Mouse (Mus musculus) kidney, embryonic 15.5 days (tissue): Measurements from ENCODE around the gene Pp2d1. TPM values are rescaled to one million over a fixed set of nuclear protein-coding genes. Genes with fewer than 3 reads are reported as not detected.

Source experiments
- ATAC-seq: fragments of 200-750 bp; cut with Nextera tagmentation; replicated peaks from 2 replicates; pipeline ENCODE4 v1.8.0; 2017; ENCODE audit warnings: moderate TSS enrichment; ENCODE audit not compliant: low FRiP score
- H3K27ac ChIP-seq: fragments of 300-500 bp; sonication (generic); 2 replicates; pipeline ENCODE4 v1.5.1; 2015; ENCODE audit warnings: mild to moderate bottlenecking, inconsistent platforms
- H3K27me3 ChIP-seq: fragments of 300-500 bp; sonication (generic); 2 replicates; pipeline ENCODE4 v1.6.1; 2015; ENCODE audit warnings: inconsistent platforms
- H3K36me3 ChIP-seq: fragments of 300-500 bp; sonication (generic); 2 replicates; pipeline ENCODE4 v1.6.1; 2015; ENCODE audit warnings: inconsistent platforms
- H3K4me1 ChIP-seq: fragments of 300-500 bp; sonication (generic); 2 replicates; pipeline ENCODE4 v1.6.1; 2015; ENCODE audit warnings: inconsistent platforms
- H3K4me2 ChIP-seq: fragments of 300-500 bp; sonication (generic); 2 replicates; pipeline ENCODE4 v1.6.1; 2015; ENCODE audit warnings: moderate library complexity, mild to moderate bottlenecking, inconsistent platforms
- H3K4me3 ChIP-seq: fragments of 300-500 bp; sonication (generic); replicated peaks from 2 replicates; pipeline ENCODE4 v1.5.1; 2015; ENCODE audit warnings: mild to moderate bottlenecking, inconsistent platforms
- H3K9ac ChIP-seq: fragments of 300-500 bp; sonication (generic); 2 replicates; pipeline ENCODE4 v1.6.1; 2015; ENCODE audit warnings: mild to moderate bottlenecking, inconsistent platforms
- H3K9me3 ChIP-seq: fragments of 300-500 bp; sonication (generic); replicated peaks from 2 replicates; pipeline ENCODE4 v1.6.1; 2016; ENCODE audit warnings: inconsistent platforms
- WGBS: fragments of 180-500 bp; shearing (Covaris S2); methylation state at CpG from one replicate; pipeline ENCODE4 v1.1.7; 2015; ENCODE audit warnings: mixed read lengths; 5-methylcytosine and 5-hydroxymethylcytosine counted together
- polyA plus RNA-seq: library from polyadenylated mRNA; unstranded; fragments of >200 nt; fragmentation: Nextera tagmentation; extraction: Ambion mirVana; gene quantifications from 2 replicates; pipeline ENCODE4 v1.2.1, GENCODE M21; 2015

Gene Pp2d1
- polyA plus RNA-seq, 1 experiment from 2014 or later: 0.17 TPM

DNA sequence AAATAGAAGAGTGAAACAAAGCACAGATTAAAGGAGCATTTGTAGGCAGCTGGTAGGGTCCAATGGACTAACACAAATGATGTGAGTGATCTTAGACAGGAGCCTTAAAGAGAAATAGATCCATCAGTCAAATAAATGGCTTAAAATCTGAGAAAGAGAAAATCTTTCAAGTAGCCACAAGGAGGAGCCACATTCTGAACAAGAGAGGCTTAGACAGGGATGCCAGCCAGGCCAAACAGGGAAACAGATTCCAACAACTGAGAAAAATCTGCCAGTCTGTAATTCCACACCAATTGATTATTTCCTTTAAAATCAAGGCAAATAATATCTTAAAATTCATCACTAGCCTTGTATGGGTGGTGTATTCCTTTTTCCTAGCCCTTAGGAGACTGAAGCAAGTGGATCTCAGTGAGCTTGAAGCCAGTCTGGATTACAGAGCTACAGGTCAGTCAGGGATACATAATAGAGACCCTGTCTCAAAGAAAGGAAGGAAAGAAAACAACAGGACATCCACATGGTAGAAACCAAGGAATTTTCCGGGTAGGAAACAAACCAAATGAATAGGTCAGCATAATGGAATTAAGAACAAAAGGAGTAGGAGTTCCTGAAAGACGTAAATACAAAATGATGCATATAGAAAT, 26.8 kb downstream of the Pp2d1 start:
- 0 out of 2 replicates have a peak, but pooled peaks have one; percentile 46 for ATAC-seq
- H3K4me2 ChIP-seq: no peak overlapping the region
- H3K9me3 ChIP-seq: no peaks in the 10 kb centered on the region
- no peak overlapping the region for H3K27ac ChIP-seq
- no peak overlapping the region for H3K9ac ChIP-seq
- no peak overlapping the region for H3K4me3 ChIP-seq
- H3K4me1 ChIP-seq: no peaks in the 10 kb centered on the region
- peaks cover 18% of the 10 kb centered on the region for H3K36me3 ChIP-seq
- 85% methylated on average over 2 of the region's 2 CpGs for WGBS
- H3K27me3 ChIP-seq: no peaks in the 10 kb centered on the region

DNA sequence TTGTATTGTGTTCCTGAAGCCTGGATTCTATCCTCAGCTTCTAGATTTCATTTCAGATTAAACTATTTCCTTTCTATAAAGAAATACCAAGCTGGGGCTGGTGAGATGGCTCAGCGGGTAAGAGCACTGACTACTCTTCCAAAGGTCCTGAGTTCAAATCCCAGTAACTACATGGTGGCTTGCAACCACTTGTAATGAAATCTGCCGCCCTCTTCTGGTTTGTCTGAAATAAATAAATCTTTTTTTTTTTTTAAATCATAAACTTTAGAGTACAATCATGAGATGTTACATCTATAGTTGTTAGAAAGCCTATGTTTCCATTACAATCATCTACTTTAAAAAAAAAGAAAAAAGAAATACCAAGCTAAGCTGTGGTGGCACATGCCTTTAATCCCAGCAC, 36.3 kb downstream of the Pp2d1 start:
- no peak overlapping the region for H3K4me3 ChIP-seq
- H3K36me3 ChIP-seq: peaks cover 67% of the 10 kb centered on the region
- 97% methylated on average over 2 of the region's 2 CpGs for WGBS
- no peak for ATAC-seq
- H3K27ac ChIP-seq: no peak overlapping the region
- no peaks in the 10 kb centered on the region for H3K9me3 ChIP-seq
- no peak overlapping the region for H3K9ac ChIP-seq
- H3K4me2 ChIP-seq: no peak overlapping the region
- H3K4me1 ChIP-seq: no peaks in the 10 kb centered on the region
- H3K27me3 ChIP-seq: no peaks in the 10 kb centered on the region

DNA sequence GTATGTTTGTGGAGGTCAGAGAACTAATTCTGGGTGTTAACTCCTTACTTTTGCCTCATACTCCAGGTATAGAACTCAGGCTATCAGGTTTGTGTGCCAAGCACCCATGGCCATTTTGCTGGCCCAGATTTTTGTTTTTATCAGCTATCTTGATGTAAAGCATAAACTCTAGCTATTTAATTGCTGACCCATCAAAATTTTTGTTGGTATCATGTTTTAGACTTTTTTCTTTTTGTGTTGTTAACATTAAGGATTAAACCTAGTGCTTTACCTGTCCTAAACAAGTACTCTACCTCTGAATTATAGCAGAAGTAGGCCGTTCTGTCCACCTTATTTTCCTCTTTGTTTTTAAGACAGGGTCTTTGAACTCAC, 50.3 kb downstream of the Pp2d1 start:
- Histone ChIP-seq H3K4me1 (no peaks in the 10 kb centered on the region), H3K36me3 (peaks cover 69% of the 10 kb centered on the region), H3K9ac (no peak overlapping the region), H3K9me3 (no peaks in the 10 kb centered on the region), H3K27me3 (no peaks in the 10 kb centered on the region), H3K4me2 (no peak overlapping the region), H3K4me3 (no peak overlapping the region), H3K27ac (no peak overlapping the region)
- WGBS: 95% methylated on average over 1 of the region's 1 CpGs
- no peak for ATAC-seq

DNA sequence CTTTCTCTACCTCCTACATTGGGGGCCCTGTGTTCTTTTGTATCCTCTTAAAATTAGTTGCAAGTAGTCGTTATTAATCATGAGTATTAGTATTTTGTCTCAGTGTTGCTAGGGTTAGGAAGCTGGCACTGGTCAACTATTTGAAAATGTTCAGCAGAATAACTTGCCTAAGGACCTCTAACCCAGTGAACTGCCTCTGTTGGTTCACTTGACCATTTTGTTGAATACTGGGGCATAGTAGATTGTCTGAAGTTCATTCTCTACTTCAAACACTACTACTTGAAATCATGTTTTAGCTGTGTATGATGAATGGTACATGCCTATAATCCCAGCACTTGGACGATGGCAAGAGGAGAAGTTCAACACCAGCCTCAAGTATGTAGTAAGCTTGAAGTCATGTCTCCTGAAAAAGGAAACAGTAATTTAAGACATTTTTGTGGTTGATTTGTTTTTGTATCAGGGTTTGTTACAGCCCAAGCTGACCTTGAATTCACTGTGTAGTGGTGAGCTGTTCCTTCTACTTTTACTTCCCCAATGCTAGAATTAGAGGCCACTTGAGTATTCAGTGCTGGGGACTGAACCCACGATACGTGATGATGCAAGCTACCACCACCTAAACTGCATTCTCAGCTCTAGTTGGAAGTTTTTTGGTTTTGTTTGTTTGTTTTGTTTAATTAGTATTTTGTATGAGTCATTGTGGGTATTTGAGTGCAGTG, 50.8 kb downstream of the Pp2d1 start:
- no peak for ATAC-seq
- no peaks in the 10 kb centered on the region for H3K27me3 ChIP-seq
- H3K27ac ChIP-seq: no peak overlapping the region
- peaks cover 69% of the 10 kb centered on the region for H3K36me3 ChIP-seq
- no peak overlapping the region for H3K4me3 ChIP-seq
- no peak overlapping the region for H3K9ac ChIP-seq
- H3K4me2 ChIP-seq: no peak overlapping the region
- H3K4me1 ChIP-seq: no peaks in the 10 kb centered on the region
- 86% methylated on average over 4 of the region's 4 CpGs for WGBS
- no peaks in the 10 kb centered on the region for H3K9me3 ChIP-seq

DNA sequence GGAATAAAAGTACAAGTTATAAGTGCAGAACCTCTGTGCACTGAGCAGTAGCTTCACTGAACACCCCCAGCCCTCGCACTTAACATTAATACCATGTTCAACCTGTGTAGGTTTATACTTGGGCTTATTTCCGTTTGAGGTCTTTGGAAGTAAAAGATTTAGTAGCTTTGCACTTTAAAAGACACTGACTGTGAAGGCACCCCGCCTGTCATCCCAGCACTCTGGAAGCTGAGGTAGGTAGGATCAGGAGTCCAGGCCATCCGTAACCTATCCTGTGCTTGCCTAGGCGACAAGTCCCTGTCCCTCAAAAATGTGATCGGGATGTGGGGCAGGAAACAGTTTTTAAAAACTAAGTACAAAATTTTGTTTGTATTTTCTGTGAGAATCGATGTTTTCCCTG, 58.8 kb downstream of the Pp2d1 start:
- 44% methylated on average over 7 of the region's 7 CpGs for WGBS
- Histone ChIP-seq H3K4me2 (peak overlapping the region; percentile 69), H3K9ac (peak overlapping the region; percentile 96), H3K27me3 (no peaks in the 10 kb centered on the region), H3K4me3 (peak overlapping the region; percentile 96), H3K36me3 (peaks cover 14% of the 10 kb centered on the region), H3K27ac (no peak overlapping the region), H3K4me1 (peaks cover 15% of the 10 kb centered on the region), H3K9me3 (no peaks in the 10 kb centered on the region)
- no peak for ATAC-seq

DNA sequence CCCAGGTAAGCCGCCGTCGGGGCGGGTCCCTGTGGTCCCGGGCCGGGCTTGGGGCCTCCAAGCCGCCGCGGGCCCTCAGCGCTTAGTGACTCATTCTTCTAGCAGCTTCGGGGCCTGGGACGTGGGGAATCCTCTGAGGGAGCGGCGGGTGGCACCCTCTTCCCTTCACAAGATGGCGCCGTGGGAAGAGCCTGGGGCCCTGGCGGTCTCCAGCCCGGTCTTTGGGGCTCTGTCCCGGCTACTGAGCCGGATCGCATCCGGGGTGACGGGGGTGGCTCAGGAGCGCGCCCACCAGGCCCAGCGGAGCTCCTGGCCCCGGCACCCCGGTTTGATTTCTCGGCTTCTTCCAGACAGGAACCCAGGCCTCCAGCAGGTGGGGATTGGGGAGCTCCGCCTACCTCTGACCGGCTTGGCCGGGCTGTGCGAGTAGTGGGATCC, 59.6 kb downstream of the Pp2d1 start:
- Histone ChIP-seq H3K4me1 (peaks cover 15% of the 10 kb centered on the region), H3K4me2 (peak overlapping the region; percentile 69), H3K9me3 (no peaks in the 10 kb centered on the region), H3K36me3 (peaks cover 7% of the 10 kb centered on the region), H3K4me3 (peak overlapping the region; percentile 96), H3K27ac (peak overlapping the region; percentile 99), H3K27me3 (no peaks in the 10 kb centered on the region), H3K9ac (peak overlapping the region; percentile 96)
- peak; percentile 12 for ATAC-seq
- WGBS: under 1% methylated on average over 32 of the region's 33 CpGs

DNA sequence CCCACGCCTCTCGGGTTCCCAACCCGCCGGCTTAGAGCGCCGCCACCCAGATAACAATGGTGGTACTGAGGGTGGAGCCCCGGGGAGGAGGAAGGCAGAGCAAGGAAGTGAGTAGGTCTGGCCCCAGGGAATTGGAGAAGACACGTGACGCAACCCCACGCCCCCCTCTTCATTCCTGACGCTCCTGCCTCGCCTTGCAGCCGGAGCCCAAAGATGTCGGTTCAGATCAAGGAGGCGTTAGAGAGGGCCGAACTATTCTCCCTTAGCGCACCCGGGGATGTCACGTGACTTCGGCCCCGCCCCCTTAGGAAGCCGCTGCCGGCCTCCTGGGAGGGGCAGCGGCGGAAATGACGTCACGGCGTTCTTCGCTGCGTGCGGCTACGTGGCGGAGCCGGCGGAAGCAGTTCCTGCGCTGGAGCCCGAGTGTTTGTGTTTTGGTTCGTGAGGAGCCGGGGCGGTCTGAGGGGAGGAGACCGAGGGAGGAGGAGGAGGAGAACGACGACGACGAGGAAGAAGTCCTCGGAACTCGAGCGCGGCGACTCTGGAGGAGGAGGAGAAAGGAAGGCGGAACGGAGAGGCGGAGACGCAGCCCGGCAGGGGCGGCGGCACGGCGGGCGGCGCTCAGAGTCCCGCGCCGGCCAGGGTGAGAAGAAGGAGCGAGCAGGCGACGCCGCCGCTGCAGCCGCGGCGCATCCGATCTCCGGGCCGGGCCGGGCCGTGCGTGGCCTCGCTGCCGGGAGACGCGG, 60.2 kb downstream of the Pp2d1 start, which contains the start of gene Rab5a:
Rab5a (plus strand) TSS at position 377 of the 746 bp plus-strand sequence.
- Histone ChIP-seq H3K9ac (peak within 1 kb of the TSS; percentile 96), H3K9me3 (no peaks in the 10 kb centered on the region), H3K4me1 (peaks cover 15% of the 10 kb centered on the region), H3K27me3 (no peaks in the 10 kb centered on the region), H3K4me3 (peak within 1 kb of the TSS; percentile 96), H3K36me3 (peaks cover 3% of the 10 kb centered on the region; the same call in 1 of the 2 replicates), H3K27ac (peak within 1 kb of the TSS; percentile 99), H3K4me2 (peak within 1 kb of the TSS; percentile 69)
- WGBS: under 1% methylated on average over 82 of the region's 82 CpGs
- ATAC-seq: peak; percentile 98

DNA sequence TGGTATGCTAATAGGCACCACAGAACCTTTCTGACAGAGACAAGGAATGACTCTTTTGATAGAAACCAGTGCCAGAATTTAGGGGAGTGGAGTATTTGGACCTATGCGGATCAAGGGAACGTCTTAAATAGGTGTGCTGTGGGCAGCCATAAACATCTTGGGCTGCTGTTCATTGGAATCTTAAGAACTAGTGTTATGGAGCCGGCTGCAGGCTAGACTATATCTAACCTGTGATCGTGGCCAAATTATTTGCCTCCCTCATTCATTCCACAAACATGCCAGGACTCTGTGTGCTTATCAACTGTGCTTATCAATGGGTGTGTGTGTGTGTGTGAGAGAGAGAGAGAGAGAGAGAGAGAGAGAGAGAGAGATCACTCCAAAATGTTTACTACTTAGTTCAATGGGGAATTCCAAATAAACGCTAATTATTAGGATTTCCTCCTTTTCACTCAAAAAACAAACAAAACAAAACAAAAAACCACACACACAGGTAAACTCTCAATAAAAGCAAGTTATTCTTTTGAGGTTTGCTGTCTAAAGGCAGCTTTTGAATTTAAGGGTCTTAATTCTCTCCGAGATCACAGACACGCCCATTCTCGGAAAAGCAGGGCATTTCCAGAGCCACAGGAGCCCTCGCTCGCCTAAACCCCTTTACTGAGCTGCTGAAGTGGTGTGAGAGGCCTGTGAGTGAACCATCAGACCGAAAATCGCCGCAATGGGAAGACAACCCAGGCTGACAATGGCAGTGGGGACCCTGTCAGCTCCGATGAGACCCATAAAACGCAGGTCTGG, 61.0 kb downstream of the Pp2d1 start:
- peak overlapping the region; percentile 99 for H3K27ac ChIP-seq
- no peaks in the 10 kb centered on the region for H3K36me3 ChIP-seq
- peak overlapping the region; percentile 72 for H3K9ac ChIP-seq
- ATAC-seq: no peak
- peak overlapping the region; percentile 69 for H3K4me2 ChIP-seq
- 8% methylated on average over 15 of the region's 15 CpGs for whole genome bisulfite sequencing
- H3K27me3 ChIP-seq: no peaks in the 10 kb centered on the region
- peak overlapping the region; percentile 96 for H3K4me3 ChIP-seq
- peaks cover 15% of the 10 kb centered on the region for H3K4me1 ChIP-seq
- H3K9me3 ChIP-seq: no peaks in the 10 kb centered on the region

DNA sequence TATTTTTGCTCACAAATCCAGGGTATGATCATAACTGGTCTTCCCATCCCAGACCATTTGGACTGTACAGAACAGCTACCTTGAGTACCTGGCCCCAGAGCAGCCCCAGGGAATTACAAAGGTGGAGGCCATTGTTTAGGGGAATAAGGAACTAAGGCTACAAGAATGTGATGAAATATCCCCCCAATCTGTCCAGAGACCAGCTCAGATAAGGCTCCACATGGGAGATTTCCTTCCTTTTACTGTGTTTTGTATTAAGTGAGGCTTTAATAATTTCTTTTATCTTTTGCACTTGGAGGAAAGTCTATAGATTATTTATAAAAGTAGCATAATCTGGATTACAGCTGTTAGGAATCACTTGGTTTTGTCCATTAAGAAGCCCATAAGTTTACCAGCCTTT, 70.6 kb downstream of the Pp2d1 start:
- H3K4me3 ChIP-seq: no peak overlapping the region
- H3K27me3 ChIP-seq: no peaks in the 10 kb centered on the region
- no peaks in the 10 kb centered on the region for H3K36me3 ChIP-seq
- H3K9ac ChIP-seq: no peak overlapping the region
- no peak overlapping the region for H3K27ac ChIP-seq
- H3K9me3 ChIP-seq: no peaks in the 10 kb centered on the region
- no peak for ATAC-seq
- 0 out of 2 replicates have a peak, but pooled peaks cover under 1% of the 10 kb centered on the region for H3K4me1 ChIP-seq
- H3K4me2 ChIP-seq: no peak overlapping the region

DNA sequence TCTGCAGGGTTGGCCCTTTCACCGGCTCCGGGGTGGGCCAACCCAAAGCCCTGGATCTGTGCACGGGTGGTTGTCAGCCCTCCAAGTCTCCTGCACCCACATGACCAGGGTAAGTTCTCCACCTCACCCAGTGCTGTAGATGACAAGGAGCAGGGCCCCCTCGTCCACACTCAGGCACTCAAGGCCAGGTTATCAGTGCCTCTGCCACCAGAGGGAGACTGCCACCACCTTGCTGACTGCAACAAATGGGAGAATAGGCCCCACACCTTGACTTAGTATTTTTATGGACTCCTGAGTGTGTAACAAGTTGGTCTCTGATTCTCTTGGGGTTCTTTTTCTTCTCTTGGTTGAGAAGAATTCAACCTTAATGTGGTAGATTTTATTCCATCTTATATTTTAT, 73.7 kb downstream of the Pp2d1 start:
- Histone ChIP-seq H3K27ac (no peak overlapping the region), H3K4me3 (no peak overlapping the region), H3K36me3 (no peaks in the 10 kb centered on the region), H3K4me1 (peaks cover 6% of the 10 kb centered on the region; the same call in 1 of the 2 replicates), H3K9ac (no peak overlapping the region), H3K27me3 (no peaks in the 10 kb centered on the region), H3K9me3 (no peaks in the 10 kb centered on the region), H3K4me2 (no peak overlapping the region)
- WGBS: 56% methylated on average over 4 of the region's 4 CpGs
- no peak for ATAC-seq

DNA sequence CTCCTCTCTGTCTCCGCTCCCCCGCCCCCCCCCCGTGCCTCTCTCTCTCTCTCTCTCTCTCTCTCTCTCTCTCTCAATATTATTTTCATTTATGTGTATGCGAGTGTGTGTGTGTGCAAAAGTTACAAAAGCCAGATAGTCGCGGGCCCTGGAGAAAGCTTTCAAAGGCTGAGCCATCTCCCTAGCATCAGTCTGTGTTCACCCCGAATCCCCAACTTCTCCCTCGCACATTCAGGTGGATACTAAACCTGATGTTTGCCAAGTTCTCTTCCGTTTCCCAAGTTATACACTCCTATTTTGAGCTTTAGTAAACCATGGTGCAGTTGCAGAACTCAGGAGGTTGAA, 75.8 kb downstream of the Pp2d1 start:
- WGBS: 26% methylated on average over 6 of the region's 9 CpGs
- no peaks in the 10 kb centered on the region for H3K9me3 ChIP-seq
- H3K4me2 ChIP-seq: peak overlapping the region; percentile 65
- H3K36me3 ChIP-seq: no peaks in the 10 kb centered on the region
- peak; percentile 38; the same call in 1 of the 2 replicates for ATAC-seq
- no peaks in the 10 kb centered on the region for H3K27me3 ChIP-seq
- no peak overlapping the region for H3K27ac ChIP-seq
- peaks cover 6% of the 10 kb centered on the region; the same call in 1 of the 2 replicates for H3K4me1 ChIP-seq
- H3K4me3 ChIP-seq: peak overlapping the region; percentile 43
- H3K9ac ChIP-seq: no peak overlapping the region
